Mouse (Mus musculus) megakaryocyte, adult 5-6 weeks (primary cell): Measurements from ENCODE around the gene Edem2. TPM values are rescaled to one million over a fixed set of nuclear protein-coding genes. Genes with fewer than 3 reads are reported as not detected.
"Not testable (repeated sequence)": the region's sequence is repeated elsewhere in the genome, so short reads cannot be mapped to it uniquely, and the experiment has no call there.

Experiments
- ATAC-seq: 2 replicates; pipeline ENCODE4 v1.8.0; 2016; ENCODE audit warnings: mild to moderate bottlenecking, inconsistent platforms; ENCODE audit not compliant: poor library complexity, severe bottlenecking
- total RNA-seq, 2 experiments: library from RNA; stranded (forward) in 1 of 2; stranded (reverse) in 1 of 2; fragments of 153-499, 151-499 nt in 1 of 2; fragments of 221-1000, 200-1000 nt in 1 of 2; gene quantifications; 2 replicates each; pipeline versions ENCODE4 v1.2.3 to v1.2.4; 2015 to 2017

The Edem2 gene
- total RNA-seq, 2 experiments from 2014 or later = 23.4 to 34.9 TPM

DNA sequence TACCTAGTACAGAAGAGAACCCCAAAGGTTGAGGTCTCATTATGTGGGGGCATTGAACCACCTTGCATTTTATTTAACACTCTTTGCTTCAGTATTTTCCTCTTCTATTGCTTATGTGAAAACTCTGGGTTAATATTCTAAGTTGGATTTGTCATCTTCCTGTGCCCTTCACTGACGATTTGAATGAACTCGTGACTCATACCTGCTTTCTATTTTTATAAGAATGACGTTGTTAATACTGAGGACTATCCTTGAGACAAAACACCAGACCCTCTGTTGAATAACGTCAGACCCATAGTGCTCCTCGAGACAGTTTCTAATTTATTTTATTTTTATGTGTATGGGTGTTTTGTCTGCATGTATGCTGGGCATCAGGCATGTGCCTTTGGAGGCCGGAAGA is 7.7 kb upstream of the Edem2 start:
- ATAC-seq = no peak

DNA sequence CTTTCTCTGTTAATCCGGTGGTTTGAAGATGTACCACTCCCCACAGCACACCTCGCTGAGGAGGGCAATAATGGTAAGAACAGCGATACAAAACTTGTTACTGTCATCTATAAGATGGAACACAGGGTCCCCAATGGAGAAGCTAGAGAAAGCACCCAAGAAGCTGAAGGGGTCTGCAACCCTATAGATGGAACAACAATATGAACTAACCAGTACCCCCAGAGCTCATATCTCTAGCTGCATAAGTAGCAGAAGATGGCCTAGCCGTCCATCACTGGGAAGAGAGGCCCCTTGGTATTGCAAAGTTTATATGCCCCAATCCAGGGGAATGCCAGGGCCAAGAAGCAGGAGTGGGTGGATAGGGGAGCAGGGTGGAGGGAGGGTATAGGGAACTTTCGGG is 6.5 kb upstream of the Edem2 start, which contains the start of gene Gm17581:
Gene Gm17581, minus strand, starts transcription at position 101 of the 400 bp plus-strand sequence.
- not testable (repeated sequence) for ATAC-seq

DNA sequence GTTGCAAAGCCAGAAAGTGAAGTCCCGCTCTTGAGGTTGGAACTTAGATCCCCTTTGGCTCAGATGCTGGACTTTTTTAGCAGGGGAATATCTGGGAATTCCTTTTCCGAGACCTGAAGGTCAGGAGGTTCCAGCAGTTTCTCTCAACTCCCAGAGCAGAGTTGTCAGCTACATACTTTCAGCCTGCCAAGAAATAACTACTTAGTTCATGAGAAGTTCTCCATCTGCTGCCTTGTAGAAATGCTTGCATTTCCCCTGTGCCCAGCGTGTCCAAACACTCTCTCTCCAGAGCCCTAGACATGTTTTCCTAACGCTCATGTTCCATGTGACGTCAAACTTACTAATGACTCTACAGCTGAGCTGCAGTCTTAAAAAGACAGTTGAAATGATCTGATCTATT is 5.8 kb upstream of the Edem2 start:
- ATAC-seq = no peak

DNA sequence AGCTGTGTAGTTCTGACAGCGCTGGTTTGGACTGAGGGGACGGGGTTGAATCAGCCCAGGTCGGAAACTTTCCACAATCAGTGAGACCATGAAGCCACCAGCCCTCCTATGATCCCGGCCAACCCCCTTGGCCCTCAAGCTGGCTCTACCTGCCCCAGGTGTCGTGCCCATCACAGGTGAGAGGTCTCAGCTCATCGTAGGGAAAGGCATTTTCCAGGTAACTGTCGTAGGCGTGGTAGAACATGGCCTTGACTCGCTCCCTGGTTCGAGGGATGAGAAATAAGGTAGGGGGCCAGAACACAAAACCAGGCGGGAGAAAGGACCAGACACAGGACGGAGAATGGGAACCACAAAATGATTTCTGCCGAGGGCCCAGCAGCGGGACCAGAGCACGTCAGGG is 533 bp downstream of the Edem2 start:
- ATAC-seq = no peak

DNA sequence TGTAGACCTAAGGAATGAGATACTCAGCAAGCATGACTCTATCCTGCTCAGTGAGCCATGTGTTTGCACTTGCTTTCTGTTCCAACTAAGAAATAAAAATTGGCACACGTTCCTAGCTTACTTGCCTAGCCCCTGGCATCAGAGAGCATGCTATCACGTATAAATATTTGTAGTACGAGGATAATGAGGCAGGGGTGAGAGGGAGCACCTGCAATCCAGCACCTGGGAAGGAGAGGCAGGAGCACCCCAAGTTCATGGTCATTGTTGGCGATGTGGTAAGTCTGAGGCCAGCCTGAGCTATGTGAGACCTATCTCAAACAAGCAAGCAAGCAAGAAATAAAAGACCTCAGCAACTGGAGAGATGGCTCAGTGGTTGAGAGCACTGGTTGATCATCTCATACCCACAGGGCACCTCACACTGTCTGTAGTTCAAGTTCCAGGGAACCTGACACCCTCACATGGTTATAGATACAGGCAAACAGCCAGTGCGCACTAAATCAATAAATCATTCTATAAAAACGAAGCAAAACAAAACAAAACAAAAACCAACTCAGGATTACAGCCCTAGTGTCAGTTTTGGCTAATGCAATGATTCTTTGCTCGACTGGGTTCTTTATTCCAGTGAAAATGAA is 1.4 kb downstream of the Edem2 start:
- ATAC-seq = no peak

DNA sequence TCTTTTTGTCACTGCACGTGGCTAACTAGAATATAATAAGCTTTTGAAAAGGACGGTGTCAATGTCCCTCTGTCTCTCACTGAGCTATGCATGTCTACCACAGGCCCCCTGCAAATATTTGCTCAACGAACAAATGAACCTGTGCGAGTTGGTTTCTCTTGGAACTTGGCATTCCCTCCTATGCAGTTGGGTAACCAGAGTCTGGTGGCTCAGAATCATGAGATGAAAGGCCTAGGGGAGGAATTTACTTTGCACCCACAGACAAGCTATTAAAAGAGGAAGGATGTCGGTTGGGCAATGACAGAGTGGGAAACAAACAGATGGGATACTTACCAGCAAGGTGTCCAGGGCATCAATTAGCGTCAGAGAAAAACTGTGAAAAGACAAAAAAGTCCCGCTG is 3.0 kb downstream of the Edem2 start:
- ATAC-seq = 0 out of 2 replicates have a peak, but pooled peaks have one; percentile 21

DNA sequence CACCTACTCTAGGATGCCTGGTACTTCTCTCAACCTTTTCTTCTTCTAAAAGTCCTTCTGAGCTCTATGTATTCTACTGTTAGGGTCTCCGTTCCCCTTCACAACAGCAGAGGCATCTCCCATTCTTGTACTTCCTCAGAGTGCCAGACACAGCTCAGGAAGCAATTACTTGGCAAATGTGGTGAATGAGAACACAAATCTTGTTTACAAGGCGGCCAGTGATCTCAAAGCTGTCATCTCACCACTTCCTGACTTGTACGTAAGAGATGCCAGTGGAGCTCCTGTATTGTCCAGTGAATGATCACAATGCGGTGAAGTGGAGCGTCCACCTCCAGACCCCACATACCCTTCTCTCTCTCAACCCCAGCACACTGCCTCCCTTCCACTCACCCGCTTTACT is 4.7 kb downstream of the Edem2 start:
- ATAC-seq = no peak

DNA sequence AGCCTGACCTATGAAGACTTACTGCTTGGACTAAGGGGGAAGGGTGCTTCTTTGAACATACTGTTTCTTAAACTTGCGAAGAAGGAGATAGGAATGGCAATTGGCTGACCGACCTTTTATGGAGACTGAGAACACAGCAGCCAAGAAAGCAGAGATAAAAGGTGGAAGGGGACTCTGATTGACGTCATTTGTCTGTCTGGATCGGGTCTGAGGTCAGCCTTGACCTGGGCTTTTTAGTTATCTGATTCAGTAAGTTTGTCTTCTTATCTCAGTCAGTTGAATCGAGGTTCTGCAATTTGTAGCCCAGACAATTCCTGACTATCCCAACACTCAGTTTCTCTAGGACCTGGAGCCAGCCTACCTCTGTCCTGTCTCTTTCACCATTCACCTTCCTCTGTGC is 5.2 kb downstream of the Edem2 start:
- no peak for ATAC-seq

DNA sequence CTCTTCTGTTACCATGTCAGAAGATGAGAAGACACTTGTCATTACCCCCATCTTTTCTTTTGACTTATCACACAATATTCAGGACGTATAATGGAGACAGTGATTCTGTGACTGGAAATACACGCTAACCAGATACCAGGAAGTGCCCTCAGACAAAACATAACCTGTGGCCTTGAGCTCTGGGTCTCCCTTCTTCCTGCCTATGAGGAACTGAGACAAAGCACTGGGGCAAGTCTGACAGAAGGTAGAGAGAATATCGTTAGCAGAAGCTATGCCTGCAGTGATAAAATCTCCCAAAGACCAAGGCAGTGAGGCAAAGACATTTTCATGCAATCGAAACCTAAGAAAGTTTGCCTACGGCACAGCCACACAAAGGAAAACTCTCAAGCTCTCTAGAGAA is 8.7 kb downstream of the Edem2 start:
- no peak; the same call in 1 of the 2 replicates for ATAC-seq

DNA sequence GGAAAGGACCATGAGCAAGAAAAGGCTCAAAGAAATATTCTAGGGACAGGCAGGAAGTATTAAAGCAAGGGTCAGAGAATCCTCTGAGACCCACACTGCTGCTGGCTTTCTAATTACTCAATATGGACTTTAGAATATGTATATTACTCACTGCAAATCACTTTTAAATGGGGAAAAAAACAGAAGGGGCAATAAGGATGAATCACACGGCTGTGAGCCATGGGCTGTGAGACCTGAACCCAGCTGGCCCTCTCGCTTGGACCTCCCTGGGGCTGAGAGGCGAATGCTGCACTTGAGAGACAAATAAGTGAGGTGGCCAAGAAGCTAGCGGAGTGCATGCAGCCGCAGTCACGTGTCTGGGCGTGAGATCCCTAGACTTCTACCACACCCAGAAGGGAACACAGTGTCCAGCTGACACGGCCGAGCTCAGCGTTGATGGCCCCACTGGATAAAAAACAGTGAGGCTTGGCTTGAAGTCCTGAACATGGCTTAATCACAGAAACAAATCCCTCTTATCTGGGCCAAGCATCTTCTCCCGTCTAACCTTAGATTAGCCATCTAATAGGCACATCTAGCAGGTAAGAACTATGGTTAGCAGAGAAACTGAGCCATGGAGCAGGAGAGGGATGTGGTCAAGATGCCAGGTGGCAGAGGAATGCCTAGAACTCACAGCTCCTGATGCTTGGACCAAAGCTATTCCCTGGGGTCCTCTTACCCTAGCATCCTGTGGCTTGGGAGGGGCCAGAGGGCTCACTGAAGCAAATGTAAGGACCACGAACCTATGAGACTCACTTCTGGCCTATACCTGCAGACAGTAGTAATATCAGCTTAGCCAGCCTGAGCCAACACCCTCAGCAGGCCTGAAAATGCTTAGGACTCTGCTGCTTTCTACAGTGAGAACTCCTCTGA is 11.9 kb downstream of the Edem2 start:
- no peak for ATAC-seq

DNA sequence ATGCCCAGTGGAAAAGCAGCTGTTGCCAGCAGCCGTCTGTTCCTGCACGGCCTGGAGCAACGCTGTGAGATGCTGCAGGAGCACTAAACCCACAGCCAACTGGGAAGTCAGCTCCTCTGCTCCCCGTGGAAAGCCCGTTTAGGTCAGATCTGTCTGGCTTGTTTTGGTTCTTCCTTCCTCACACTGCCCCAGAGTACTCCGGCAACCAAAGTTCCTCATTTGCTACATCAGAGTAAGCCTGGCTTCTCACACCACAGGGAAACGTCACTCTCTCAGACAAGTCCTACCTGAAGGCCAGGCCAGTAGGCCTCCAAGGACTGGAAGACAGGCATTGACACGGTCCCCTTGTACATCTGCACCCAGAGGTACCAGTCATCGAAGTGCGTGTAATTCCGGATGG is 18.7 kb downstream of the Edem2 start:
- ATAC-seq = 0 out of 2 replicates have a peak, but pooled peaks have one; percentile 33

DNA sequence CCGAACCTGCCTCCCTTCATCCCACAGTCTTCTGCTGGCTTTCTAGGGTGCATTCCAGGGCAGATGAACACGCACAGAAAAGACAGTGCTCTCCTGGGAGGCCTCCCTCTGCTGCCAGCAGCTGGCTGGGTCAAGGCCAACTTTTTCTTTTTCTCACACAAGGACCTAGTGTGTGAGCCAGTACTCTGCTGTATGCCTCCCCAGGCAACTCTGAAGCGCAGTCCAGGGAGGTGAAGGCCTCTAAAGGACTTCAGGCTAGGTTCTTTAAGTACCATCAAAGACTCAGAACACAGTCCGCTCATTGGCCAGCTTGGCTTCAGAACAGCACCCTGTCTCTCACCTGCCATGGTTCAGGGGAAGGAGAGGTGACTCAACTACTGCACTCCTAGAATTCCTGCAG is 22.0 kb downstream of the Edem2 start:
- ATAC-seq = no peak

DNA sequence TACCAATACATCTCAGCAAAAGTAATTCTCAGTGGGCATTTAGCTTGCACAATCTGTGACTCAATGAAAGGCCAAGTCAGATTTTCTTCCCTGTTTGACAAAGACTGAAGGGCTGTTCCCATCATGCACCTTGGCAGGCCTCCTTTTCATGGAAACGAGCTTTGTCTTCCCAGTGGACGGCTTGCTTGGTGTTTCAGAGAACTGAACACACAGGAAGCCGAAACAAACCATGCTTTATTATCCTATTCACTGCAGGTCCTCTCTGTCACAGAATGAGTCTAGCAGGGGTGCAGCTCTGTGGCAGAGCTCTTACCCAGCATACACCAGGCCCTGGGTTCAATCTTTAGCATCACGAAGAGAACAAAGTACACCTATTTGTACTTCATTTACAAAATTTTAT is 25.6 kb downstream of the Edem2 start:
- ATAC-seq = no peak

DNA sequence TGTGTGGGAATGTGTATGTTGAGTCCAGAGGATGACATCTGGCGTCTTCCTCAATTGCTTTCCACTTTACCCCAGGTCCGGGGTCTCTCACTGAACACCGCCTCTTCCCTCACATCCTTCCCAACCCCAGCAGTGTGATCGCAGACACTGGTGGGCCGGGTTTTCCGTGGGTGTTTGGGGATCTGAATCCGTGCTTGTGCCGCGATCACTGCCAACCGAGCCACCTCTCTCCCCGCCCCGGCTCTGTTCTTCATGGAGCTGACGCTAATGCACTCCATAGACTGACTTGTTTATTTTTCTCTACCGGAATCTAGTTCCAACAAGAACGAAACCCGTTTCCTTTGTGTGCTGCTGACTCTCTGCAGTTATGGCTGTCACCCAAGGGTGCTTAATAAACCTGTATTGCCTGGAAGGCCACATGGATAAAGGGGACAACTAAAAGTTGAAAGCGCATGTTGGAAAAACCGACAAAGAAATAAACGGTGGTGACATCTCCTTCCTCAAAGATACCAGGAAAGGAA is 27.8 kb downstream of the Edem2 start:
- no peak for ATAC-seq

DNA sequence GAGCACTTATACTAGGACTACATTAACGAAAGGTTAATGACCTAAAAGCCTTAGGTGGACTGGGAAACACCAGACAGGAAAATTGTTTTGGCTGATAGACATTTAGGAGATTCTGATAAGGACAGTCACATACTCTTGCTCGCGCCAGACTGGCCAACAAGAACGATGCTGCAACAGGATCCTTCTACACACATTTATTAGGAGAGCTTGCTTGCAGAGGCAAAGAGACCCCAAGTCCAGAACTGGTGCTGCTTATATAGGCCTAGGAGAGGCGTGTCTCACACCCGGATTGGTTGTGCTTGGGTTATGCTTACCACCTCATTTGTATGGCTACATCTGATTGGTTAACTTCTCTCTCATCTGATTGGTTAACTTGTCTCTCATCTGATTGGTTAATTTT is 30.8 kb downstream of the Edem2 start:
- not testable (repeated sequence) for ATAC-seq

DNA sequence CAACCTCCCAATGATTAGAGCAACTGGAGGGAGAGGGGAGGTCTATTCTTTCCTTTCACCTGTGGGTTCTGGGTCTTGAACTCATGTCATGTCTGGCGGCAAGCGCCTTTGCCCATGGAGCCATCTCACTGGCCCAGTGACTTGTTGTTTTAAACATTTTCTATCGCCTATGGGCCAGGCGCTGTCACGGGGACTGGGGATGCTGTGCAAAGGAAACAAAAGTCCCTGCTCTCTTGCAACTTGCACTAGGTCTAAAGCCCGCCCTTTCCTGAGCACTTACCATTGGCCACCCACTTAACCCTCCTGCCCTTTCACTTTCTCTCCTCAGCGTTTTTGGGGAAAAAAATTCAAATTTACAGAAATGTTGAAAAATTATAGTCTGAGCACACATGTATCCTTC is 32.4 kb downstream of the Edem2 start:
- ATAC-seq = no peak

DNA sequence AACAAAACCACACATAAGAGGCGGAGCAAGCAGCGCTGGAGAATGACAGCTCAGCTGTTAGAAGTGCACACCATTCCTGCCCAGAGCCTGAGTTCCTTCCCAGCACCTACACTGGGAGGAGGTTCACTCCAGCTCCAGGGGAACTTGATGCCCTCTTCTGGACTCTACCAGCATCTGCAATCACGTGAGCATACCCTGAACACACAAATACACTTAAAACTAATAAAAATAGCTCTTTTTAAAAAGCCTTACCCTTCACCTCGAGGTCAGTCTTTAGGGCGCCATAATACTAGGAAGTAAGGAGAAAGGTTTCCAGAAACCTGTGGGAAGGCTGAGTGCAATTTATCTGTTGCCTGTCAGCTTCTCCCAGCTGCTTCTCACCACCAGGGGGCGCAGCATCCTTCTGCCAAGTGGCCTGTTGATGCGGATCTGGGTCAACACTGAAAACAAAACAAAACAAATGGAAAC is 33.1 kb downstream of the Edem2 start:
- ATAC-seq = peak; percentile 45; the same call in 1 of the 2 replicates

DNA sequence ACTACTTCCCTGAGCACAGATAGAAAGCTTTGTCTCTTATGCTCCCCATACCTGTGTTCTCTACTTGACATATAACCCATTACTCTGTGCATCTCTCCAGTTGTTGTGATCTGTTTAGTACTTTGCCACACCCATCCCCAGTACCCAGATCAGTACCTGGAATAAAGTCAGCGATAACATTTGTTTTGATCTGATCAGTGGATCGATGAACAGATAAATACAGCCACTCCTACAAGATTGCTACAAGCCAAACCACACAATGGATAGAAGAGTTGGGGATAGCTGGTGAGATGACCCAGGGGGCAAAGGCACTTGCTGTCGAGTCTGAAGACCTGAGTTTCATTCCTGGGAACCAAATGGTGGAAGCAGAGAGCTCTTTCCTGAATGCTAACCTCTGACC is 34.0 kb downstream of the Edem2 start:
- ATAC-seq = no peak

DNA sequence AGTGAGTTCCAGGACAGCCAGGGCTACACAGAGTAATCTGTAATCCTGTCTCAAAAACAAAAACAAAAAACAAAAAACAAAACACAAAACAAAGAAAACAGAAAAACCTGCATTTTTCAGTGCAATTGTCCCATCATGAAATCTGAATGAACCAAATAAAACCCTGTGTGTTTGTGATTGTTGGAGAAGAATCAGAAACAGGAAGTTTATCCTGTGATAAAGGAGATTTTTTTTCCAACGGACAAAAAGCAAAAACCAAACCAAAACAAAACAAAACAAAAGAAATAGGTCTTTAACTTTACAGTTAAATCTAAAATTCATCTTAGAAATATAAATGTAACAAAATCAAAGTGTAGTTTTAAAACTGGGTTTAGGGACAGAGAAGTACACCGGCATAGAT is 34.7 kb downstream of the Edem2 start:
- no peak for ATAC-seq

DNA sequence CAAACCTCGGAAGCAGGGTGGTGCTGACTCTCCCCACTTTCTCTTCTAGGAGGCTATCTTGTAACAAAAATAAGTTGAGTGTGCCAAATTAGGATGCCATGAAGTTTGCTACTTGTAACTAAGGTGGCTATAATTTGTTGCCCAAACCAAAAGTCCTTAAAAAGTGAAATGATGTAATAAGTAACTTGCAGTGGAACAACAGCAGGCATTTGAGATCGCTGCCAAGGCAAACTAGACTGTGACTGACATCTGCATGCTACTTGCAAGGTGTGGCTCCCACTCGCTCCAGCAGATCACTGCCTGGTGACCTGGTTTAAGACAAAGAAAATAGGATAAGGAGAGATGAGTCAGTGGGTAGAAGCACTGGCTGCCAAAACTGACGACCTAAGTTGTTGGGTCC is 36.1 kb downstream of the Edem2 start:
- ATAC-seq = no peak

DNA sequence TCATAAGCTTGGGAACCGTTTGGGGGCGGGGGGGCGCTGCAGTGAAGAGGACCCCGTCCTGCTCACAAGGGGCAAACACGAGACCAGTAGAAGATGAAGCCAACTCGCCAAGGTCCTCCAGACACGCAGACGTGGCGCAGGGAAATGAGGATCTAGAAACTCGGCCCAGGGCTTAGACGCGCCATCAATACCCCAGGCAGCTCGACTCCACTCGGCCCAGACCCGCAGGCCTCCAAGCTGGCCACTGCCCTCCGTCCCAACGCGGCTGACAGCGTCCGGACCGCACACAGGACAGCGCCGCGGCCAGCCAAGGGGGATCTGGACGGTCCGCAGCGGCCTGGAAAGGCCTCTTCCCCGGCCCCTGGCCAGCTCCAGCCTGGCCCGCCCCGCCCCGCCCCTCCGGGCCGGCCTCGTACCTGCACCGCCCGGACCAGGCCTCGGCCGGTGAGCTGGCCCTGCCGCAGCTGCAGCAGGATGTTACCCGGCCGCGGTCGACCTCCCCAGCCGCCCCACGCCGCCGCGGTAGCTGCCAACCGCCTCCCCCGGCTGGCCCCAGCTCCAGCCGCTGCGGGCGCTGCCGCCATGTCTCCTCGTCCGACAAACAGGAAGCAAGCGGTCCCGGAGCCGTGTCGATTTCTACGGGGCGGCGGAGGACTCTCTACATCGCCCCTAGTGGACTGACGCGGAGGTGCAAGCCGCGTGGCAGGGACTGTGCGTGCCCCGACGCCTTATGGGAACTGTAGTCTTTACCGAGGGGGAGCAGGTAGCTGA is 37.4 kb downstream of the Edem2 start, which contains the start of gene Trpc4ap:
Gene Trpc4ap, minus strand, starts transcription at position 662 of the 771 bp plus-strand sequence.
- peak; percentile 98 for ATAC-seq
